Mouse (Mus musculus) stomach, postnatal 0 days (tissue): Measurements from ENCODE around the gene Sft2d2. TPM values are rescaled to one million over a fixed set of nuclear protein-coding genes. Genes with fewer than 3 reads are reported as not detected.

ENCODE experiments used
- ATAC-seq: fragments of 200-750 bp; cut with Nextera tagmentation; 2 replicates; pipeline ENCODE4 v1.8.0; 2017; ENCODE audit not compliant: low FRiP score, low TSS enrichment
- DNase-seq: peaks from one replicate; pipeline ENCODE4 v3.0.0-alpha.2; 2016; ENCODE audit warnings: low spot score
- H3K27ac ChIP-seq: fragments of 300-500 bp; sonication (generic); replicated peaks from 2 replicates; pipeline ENCODE4 v1.5.1; 2014; ENCODE audit warnings: mild to moderate bottlenecking, control low read depth
- H3K27me3 ChIP-seq: fragments of 300-500 bp; sonication (generic); 2 replicates; pipeline ENCODE4 v1.6.1; 2014; ENCODE audit warnings: low read length; ENCODE audit not compliant: control insufficient read depth, insufficient read depth
- H3K36me3 ChIP-seq: fragments of 300-500 bp; sonication (generic); 2 replicates; pipeline ENCODE4 v1.6.1; 2014; ENCODE audit warnings: low read length, mixed read lengths; ENCODE audit not compliant: control insufficient read depth, insufficient read depth
- H3K4me1 ChIP-seq: fragments of 300-500 bp; sonication (generic); replicated peaks from 2 replicates; pipeline ENCODE4 v1.6.1; 2014; ENCODE audit warnings: antibody characterized with exemption; ENCODE audit not compliant: control insufficient read depth, insufficient read depth
- H3K4me2 ChIP-seq: fragments of 300-500 bp; sonication (generic); replicated peaks from 2 replicates; pipeline ENCODE4 v1.6.1; 2014; ENCODE audit warnings: low read depth, mild to moderate bottlenecking, control low read depth, moderate library complexity
- H3K4me3 ChIP-seq: fragments of 300-500 bp; sonication (generic); 2 replicates; pipeline ENCODE4 v1.5.1; 2014; ENCODE audit warnings: low read depth, low read length, control low read depth
- H3K9ac ChIP-seq: fragments of 300-500 bp; sonication (generic); 2 replicates; pipeline ENCODE4 v1.6.1; 2014; ENCODE audit warnings: mild to moderate bottlenecking, low read length, control low read depth, mixed read lengths
- H3K9me3 ChIP-seq: fragments of 300-500 bp; sonication (generic); 2 replicates; pipeline ENCODE4 v1.6.1; 2016; ENCODE audit warnings: low read length; ENCODE audit not compliant: control insufficient read depth
- CTCF ChIP-seq: IDR thresholded peaks from 2 replicates; pipeline ENCODE4 v1.5.1; 2016; ENCODE audit warnings: antibody characterized with exemption, low read depth, mild to moderate bottlenecking, moderate library complexity
- EP300 ChIP-seq: optimal IDR thresholded peaks from 2 replicates; pipeline ENCODE3; 2016; ENCODE audit warnings: antibody characterized with exemption
- WGBS: fragments of 180-500 bp; shearing (Covaris S2); extraction: QIAGEN DNeasy Blood & Tissue Kit; methylation state at CpG from one replicate; pipeline ENCODE4 v1.1.7; 2014; 5-methylcytosine and 5-hydroxymethylcytosine counted together
- polyA plus RNA-seq: library from polyadenylated mRNA; unstranded; fragments of >200 nt; fragmentation: Nextera tagmentation; extraction: Ambion mirVana; gene quantifications from 2 replicates; pipeline ENCODE4 v1.2.1, GENCODE M21; 2015

Gene Sft2d2
- polyA plus RNA-seq, 1 experiment from 2014 or later, result 19.8 TPM

DNA sequence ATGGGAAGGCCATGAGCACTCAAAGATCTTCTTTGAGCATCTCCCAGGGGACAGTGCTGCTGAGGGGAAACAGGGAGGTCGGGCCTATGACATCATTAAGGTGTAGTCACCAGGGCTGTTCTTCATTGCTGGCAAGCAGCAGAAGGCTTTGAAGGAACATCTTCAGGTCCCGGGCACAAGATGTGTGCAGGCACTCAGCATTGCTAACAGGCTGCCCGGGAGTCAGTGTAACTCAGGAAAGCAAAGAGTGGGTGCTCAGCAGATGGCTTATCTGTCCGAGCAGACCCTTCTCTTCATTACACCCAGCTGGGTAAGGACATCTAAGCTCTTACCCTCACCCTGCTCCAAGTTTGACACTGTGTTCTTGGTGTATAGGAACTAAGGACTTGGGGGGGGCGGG is 14.9 kb downstream of the Sft2d2 start:
- DNase-seq (no peak), ATAC-seq (no peak)
- H3K27ac ChIP-seq, result no peak overlapping the region
- WGBS, result 82% methylated on average over 5 of the region's 5 CpGs
- no peak overlapping the region for H3K4me3 ChIP-seq
- no peak overlapping the region for H3K4me2 ChIP-seq
- H3K9me3 ChIP-seq, result no peaks in the 10 kb centered on the region
- no peak overlapping the region for H3K9ac ChIP-seq
- peaks cover 3% of the 10 kb centered on the region; the same call in 1 of the 2 replicates for H3K36me3 ChIP-seq
- no peaks in the 10 kb centered on the region for H3K4me1 ChIP-seq
- no peaks in the 10 kb centered on the region for H3K27me3 ChIP-seq
- no peak for TF ChIP-seq EP300
- TF ChIP-seq CTCF, result no peak

DNA sequence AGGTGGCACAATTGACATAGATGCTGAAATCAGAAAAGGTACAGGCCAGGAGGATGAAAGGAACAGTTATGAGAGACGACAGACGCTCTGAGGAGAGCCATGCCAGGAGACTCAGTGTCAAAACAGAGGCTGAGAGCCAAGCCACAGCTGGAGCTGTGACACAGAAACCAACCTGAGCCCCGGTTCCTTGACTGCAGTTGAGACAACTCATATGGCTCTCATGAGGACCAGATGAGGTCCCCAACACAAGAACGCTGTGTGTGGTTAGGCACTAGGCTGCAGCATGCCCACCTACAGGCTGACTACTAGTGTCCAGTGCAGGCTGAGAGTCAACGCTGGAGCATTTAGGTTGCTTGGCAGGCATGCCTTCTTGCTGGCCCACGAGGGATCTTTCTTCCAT is 16.2 kb downstream of the Sft2d2 start:
- Histone ChIP-seq H3K9me3 (no peaks in the 10 kb centered on the region), H3K36me3 (peaks cover 3% of the 10 kb centered on the region; the same call in 1 of the 2 replicates), H3K9ac (no peak overlapping the region), H3K4me2 (no peak overlapping the region), H3K27me3 (no peaks in the 10 kb centered on the region), H3K4me1 (no peaks in the 10 kb centered on the region), H3K4me3 (no peak overlapping the region), H3K27ac (no peak overlapping the region)
- ATAC-seq (no peak), DNase-seq (no peak)
- no peak for TF ChIP-seq EP300
- no peak for TF ChIP-seq CTCF
- 43% methylated on average over 6 of the region's 6 CpGs for WGBS

DNA sequence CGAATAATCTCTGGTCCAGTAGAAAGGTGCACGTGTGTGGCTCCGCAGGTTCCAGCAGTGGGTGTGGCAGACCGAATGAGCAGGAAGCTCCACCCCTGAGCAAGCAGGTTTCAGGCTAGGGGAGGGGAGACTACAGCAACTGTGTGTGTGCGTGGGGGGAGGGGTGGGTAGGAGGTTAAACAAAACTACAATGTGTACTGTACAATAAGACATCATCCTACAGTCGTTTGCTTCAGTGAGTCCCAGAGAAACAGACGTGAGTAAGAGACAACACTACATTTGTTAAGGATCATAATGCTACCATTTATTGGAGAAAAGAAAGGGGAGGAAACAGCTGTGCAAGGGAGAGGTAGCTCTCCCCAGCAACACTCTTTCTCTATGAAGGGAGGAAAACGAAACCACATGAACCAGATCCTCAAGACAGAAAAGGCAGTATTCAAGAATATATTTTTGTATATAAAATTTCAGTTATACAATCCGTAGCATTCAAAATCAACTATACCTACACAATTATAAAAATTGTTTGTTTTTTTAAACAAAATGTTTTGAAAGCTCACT is 20.1 kb downstream of the Sft2d2 start:
- no peaks in the 10 kb centered on the region for H3K9me3 ChIP-seq
- H3K27ac ChIP-seq, result no peak overlapping the region
- H3K27me3 ChIP-seq, result no peaks in the 10 kb centered on the region
- H3K9ac ChIP-seq, result no peak overlapping the region
- no peaks in the 10 kb centered on the region for H3K4me1 ChIP-seq
- DNase-seq (peak; percentile 66), ATAC-seq (peak; percentile 78)
- no peak for TF ChIP-seq EP300
- peaks cover 3% of the 10 kb centered on the region; the same call in 1 of the 2 replicates for H3K36me3 ChIP-seq
- 50% methylated on average over 6 of the region's 9 CpGs for WGBS
- H3K4me3 ChIP-seq, result no peak overlapping the region
- no peak overlapping the region for H3K4me2 ChIP-seq

DNA sequence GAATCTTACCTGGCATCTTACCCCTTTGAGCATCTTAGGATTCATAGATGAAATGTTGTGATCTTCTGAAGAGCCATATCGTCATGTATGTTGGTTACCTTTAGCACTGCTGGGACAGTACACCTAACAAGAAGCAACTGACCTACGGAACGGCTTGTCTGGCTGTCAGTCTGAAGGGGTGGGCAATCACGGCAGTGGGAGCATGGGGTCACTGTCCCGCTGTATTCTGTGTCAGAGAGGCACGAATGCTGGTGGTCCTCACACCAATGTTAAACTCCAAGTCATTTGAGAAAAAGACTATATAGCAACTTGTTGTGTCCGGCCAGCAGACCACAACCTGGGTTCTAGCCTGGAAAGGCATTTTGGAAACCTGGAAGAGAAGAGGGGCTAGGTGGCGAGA is 23.0 kb downstream of the Sft2d2 start:
- no peaks in the 10 kb centered on the region for H3K27me3 ChIP-seq
- H3K9me3 ChIP-seq, result no peaks in the 10 kb centered on the region
- H3K36me3 ChIP-seq, result no peaks in the 10 kb centered on the region
- no peak overlapping the region for H3K4me3 ChIP-seq
- no peak overlapping the region for H3K27ac ChIP-seq
- ATAC-seq, result no peak
- 84% methylated on average over 7 of the region's 8 CpGs for WGBS
- no peak overlapping the region for H3K9ac ChIP-seq
- DNase-seq, result no peak
- H3K4me1 ChIP-seq, result no peaks in the 10 kb centered on the region
- no peak overlapping the region for H3K4me2 ChIP-seq
- TF ChIP-seq EP300 (no peak), CTCF (no peak)

DNA sequence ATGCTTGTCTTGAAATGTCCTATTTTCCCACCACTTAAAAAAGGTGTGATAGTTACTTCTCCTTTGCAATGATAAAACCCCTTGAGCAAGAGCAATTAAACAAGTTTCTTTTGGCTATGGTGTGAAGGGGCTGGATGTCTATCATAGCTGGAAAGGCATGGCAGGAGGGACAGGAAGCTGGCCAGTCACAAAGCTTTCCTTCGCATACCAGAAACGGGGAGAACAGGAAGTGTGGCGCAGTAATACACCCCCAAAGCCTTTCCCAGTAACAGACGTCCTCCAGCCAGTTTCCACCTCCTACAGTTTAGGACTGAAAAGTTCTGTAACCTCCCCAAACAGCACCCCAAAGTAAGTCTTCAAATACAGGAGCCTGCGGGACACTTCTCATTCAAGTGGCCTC is 24.1 kb downstream of the Sft2d2 start:
- Histone ChIP-seq H3K27me3 (no peaks in the 10 kb centered on the region), H3K9me3 (no peaks in the 10 kb centered on the region), H3K36me3 (no peaks in the 10 kb centered on the region), H3K27ac (no peak overlapping the region), H3K9ac (no peak overlapping the region), H3K4me1 (no peaks in the 10 kb centered on the region), H3K4me2 (no peak overlapping the region), H3K4me3 (no peak overlapping the region)
- WGBS, result 75% methylated on average over 5 of the region's 5 CpGs
- ATAC-seq (no peak), DNase-seq (no peak)
- no peak for TF ChIP-seq EP300
- TF ChIP-seq CTCF, result no peak

DNA sequence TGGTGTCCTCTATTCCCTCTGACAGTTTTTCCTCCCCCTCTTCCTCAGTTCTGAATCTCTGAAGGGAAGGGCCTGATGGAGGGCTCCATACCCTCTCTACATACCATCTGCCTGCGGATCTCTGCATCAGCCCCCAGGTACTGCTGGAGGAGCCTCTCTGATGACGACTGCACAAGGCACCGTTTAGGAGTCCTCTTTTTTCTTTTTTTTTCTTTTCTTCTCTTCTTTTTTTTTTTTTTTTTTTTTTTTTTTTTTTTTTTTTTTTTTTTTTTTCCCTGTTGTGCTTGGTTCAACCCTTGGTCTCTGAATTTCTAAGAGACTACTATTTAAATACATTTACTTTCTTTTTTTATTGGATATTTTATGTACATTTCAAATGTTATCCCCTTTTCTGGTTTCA is 24.8 kb downstream of the Sft2d2 start:
- TF ChIP-seq EP300 (no peak), CTCF (no peak)
- no peak overlapping the region for H3K27ac ChIP-seq
- H3K4me3 ChIP-seq, result no peak overlapping the region
- no peaks in the 10 kb centered on the region for H3K36me3 ChIP-seq
- H3K9me3 ChIP-seq, result no peaks in the 10 kb centered on the region
- H3K27me3 ChIP-seq, result no peaks in the 10 kb centered on the region
- no peak for ATAC-seq
- DNase-seq, result no peak
- WGBS, result 84% methylated on average over 3 of the region's 3 CpGs
- no peak overlapping the region for H3K9ac ChIP-seq
- no peak overlapping the region for H3K4me2 ChIP-seq
- no peaks in the 10 kb centered on the region for H3K4me1 ChIP-seq
